Mouse (Mus musculus) cerebral cortex, adult 2 months (tissue): ENCODE results near the gene Sds.

Experiments
- WGBS: fragments of 180-500 bp; shearing (Covaris S2); methylation state at CpG from one replicate; pipeline ENCODE4 v1.1.7; 2018; 5-methylcytosine and 5-hydroxymethylcytosine counted together

Sds gene

GRCm38 (mm10) chr5:120487844-120488243 is 11.5 kb downstream of the Sds start:
- WGBS: 89% methylated on average over 8 of the region's 8 CpGs

- 40% methylated on average over 8 of the region's 8 CpGs for WGBS
Measured at GRCm38 (mm10) chr5:120490679-120491192, 14.4 kb downstream of the Sds start.

DNA sequence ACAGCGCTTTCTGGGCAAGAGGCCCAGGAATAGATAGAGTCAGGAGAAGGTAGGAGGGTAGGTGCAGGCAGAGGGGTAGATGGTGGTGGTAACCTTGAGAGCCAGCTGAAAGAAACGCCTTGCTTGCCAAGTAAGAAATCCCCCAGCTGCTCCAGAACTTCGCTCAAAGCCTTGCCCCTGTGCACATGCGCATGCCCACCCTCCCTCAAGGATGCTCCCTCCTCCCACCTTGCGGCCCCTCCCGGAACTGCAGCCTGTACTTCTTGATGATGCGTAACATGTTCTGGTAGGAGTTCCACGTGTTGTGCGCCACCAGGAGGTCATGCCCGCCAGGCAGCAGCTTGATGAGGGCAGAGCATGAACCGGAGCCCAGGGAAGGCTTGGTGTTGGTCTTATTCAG is 16.1 kb downstream of the Sds start:
- WGBS: 66% methylated on average over 11 of the region's 11 CpGs

- whole genome bisulfite sequencing: 70% methylated on average over 6 of the region's 6 CpGs
Measured at GRCm38 (mm10) chr5:120493440-120493839, 17.1 kb downstream of the Sds start.

DNA sequence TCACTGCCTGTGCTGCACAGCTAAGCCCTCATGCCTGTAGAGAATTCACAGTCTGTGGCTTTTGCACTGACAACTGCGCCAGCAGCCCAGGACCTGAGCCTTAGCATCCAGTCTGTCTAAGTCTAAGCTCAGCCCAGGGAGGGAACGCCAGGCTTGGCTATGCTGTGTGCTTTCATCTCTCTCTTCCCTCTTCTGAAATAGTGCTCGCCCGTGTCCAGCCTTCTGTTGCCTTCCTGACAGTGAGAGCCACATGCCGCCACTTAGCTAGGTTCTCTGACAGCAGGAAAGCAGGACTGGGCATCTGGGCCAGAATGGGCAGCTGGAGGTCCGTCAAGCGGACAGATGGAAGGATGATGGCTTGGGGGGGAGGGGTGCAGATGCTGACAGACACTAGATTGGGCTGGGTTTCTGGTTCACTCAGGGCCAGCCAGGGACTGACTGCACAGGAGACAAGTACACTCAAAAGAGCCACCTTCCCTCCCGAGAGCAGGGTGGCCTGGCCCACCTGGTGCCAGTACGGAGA is 17.6 kb downstream of the Sds start:
- WGBS: 62% methylated on average over 9 of the region's 9 CpGs

- 54% methylated on average over 10 of the region's 10 CpGs for WGBS
Measured at GRCm38 (mm10) chr5:120495064-120495702, 18.9 kb downstream of the Sds start.

- WGBS: 82% methylated on average over 13 of the region's 13 CpGs
Measured at GRCm38 (mm10) chr5:120495703-120496226, 19.4 kb downstream of the Sds start.

DNA sequence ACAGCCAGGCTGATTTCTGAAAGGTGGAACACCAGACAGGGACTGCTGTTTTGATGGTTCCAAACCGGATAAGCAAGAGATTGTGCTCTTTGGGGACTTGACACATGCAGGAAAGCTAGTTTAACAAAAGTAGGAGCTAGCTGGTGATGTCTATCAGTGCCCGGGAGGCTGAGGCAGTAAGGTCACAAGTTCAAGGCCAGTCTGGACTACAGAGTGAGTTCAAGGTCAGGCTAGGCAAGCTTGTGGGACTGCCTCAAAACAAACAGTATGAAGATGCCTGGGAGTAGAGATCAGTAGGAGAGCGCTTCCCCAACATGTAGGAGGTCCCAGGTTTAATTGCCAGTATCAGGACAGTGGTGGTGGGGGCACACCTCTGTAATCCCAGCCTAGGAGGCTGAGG is 20.7 kb downstream of the Sds start:
- 91% methylated on average over 3 of the region's 3 CpGs for WGBS

- 82% methylated on average over 4 of the region's 4 CpGs for whole genome bisulfite sequencing
Measured at GRCm38 (mm10) chr5:120499202-120499601, 22.9 kb downstream of the Sds start.

DNA sequence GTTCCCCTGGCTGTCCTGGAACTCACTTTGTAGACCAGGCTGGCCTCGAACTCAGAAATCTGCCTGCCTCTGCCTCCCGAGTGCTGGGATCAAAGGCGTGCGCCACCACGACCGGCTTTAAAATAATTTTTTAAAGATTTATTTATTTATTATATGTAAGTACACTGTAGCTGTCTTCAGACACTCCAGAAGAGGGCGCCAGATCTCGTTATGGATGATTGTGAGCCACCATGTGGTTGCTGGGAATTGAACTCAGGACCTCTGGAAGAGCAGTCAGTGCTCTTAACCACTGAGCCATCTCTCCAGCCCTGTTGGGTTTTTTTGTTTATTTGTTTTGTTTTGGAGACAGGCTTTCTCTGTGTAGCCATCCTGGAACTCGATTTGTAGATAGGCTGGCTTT is 24.3 kb downstream of the Sds start:
- WGBS: 82% methylated on average over 9 of the region's 9 CpGs

DNA sequence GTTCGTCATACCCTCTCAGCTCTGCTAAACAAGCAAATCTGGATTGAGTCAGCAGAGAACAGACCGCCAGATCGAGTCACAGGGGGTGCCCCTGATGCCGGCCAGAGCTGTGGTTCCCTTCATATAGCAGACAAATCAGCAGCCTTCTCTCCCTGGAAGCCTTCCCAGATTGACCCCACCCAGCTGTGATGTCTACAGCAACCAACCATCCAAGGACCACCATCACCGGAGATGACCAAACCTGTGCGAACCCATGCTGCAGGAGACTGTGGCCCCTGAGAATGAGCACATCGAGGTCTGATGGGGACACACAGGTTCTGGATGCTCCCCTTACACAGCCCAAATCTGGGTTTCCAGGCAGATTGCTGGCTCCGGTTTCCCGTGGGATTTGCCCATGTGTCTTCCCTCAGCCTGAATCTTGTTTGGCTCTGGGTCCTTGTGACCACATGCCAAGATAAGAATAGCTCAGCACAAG is 25.9 kb downstream of the Sds start:
- WGBS: 28% methylated on average over 9 of the region's 9 CpGs

GRCm38 (mm10) chr5:120502675-120503143 is 26.4 kb downstream of the Sds start:
- 2% methylated on average over 12 of the region's 12 CpGs for WGBS

- WGBS: 1% methylated on average over 53 of the region's 55 CpGs
Measured at GRCm38 (mm10) chr5:120503144-120503795, 26.9 kb downstream of the Sds start, which contains the start of gene Plbd2. TSS of gene Plbd2 (minus strand) at chr5:120503625.

DNA sequence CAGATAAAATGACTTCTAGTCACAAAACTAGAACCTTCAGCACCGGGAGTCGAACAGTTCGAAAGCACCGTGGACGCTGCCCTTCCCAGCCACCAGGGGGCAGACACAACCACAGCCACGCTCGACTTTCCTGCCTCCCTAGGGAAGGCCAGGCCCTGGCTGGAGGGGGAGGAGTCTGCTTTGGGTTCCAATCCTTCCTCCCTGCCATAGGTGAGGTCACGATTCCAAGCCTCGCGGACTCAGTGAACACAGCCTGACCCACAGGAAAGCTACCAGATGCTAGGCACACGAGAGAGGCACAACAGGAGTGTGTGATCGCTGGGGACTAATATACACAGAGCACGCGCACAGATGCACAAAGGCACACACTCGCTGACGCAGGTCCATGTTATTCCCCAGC is 29.0 kb downstream of the Sds start:
- 27% methylated on average over 16 of the region's 16 CpGs for WGBS

GRCm38 (mm10) chr5:120505781-120506180 is 29.5 kb downstream of the Sds start:
- WGBS: 78% methylated on average over 9 of the region's 9 CpGs

DNA sequence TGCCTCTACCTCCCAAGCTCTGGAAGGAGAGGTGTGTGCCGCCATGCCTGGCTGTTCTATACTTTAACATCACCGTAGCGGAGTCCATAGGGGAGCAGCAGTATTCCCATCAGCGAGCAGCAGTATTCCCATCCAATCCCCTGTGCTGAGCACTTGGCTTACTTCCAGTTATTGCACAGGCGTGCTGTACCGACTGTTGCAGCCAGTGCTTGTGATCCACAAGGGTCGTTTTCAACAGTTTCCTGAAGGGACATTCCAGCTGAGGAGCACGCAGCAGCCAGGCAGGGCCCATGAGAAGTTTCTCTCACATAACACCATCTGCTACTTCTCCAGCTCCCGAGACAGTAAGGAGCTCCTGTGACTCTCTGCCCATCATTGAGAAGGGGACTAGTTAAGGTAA is 30.2 kb downstream of the Sds start:
- 52% methylated on average over 9 of the region's 9 CpGs for WGBS

GRCm38 (mm10) chr5:120507311-120507710 is 31.0 kb downstream of the Sds start:
- WGBS: 82% methylated on average over 4 of the region's 4 CpGs

DNA sequence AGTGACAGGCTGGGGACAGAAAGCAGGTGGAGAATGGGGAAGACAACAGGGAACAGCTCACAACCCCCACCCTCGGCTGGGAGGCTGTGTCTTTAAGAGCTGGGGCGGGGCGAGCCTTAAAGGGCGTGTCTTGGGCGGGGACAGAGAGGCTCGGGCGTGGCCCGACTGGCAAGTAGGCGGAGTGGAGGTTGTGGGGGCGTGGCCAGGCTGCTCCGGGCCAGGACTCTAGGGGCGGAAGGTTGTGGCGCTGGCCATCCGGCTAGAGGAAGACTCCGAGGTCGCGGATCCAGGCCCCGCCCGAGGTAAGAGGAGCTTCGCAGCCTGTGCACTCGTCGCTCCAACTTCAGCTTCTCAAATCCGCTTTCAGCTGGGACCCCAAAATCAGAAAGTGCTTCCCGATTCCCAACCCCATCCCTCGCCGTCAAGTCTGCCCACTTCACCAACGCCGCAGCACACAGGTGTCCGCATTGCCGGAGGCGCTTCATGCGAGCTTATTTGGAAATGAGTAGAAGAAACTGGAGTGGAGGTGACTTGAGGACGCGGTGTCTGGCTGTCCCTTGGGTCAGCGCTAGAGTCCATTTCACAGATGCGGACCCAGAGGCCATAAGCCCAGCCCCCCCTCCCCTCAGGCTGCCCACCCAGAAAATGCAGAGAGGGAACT is 34.8 kb downstream of the Sds start, which contains the start of gene Slc8b1:
Gene Slc8b1, plus strand, starts transcription at position 187 of the 661 bp plus-strand sequence.
- WGBS: 1% methylated on average over 36 of the region's 36 CpGs

GRCm38 (mm10) chr5:120511643-120512220 is 35.4 kb downstream of the Sds start:
- 15% methylated on average over 14 of the region's 14 CpGs for WGBS

DNA sequence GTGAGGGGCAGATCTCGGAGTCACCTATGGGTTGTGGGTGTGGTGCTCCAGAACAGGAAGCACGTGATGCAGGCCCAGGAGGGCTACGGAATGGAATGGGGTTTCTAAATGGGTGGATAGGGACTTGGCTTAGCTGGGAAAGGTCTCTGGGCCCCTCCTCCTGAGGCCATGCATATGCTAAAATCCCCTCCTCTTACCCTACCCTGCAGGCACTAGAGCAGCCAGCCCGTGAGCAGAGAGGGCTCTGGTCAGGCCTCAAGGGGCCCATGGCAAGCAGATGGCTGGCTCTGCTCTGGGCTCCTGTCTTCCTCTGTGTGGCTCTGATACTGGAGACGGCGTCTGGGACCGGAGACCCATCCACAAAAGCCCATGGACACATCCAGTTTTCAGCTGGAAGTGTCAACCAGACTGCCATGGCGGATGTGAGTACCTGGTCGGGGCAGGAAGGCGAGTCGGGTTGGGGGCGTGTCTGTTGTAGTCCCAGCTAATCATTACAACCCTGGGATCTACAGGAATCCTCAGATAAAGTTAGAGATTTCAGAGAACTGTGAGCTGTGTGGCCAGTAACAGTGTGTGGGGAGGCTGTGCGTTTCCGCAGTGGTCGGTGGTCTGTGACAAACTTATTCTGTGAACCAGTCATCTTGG is 36.7 kb downstream of the Sds start:
- 85% methylated on average over 15 of the region's 15 CpGs for WGBS
